Mouse (Mus musculus): Measurements from ENCODE around the gene Syngr2. TPM values are rescaled to one million over a fixed set of nuclear protein-coding genes. Genes with fewer than 3 reads are reported as not detected.

The Syngr2 gene
- 13.7 and 52.4 TPM in 2 replicates for polyA plus RNA-seq (2015; fragmentation: Nextera tagmentation; extraction: Ambion mirVana)

DNA sequence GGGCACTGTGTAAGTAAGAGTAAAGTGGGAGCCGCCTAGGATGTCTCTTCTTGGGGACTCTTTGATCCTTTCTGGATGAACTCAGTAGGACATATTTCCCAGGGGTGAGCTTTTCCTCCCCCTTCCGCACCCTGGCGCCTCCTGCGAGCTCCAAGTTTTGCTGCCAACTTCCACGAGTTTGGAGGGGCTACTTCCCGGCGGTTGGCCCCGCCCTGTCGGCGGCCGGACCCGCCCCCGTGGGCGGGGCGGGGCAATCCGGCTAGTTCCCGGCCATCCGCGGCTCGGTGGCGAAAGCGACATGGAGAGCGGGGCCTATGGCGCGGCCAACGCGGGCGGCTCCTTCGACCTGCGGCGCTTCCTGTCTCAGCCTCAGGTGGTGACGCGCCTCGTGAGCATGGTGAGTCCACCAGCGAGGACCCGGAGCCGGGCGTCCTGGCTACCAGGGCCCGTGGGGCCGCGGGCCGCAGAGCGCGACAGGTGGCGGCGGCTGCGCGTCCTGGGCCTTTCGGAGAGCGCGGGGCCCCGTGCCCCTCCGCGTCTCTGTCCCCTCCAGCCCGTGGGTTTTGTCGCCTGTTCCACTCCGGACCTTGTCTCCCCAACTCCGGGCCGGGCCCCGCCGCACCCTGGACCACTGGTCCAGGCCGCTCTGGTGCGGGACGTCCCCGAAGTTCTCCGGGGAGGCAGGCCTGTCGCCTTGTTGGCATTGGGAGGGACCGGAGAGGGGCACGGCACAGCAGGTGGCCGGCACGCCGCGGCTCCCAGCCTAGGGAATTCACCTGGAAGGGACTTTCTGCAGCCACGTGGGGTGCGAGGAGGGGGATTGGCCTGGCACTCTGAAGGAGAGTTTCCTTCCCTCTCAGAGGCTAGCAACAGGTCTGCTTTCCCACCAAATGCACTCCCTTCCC, at the start of gene Syngr2, which contains the start of gene Gm20708:
TSS of gene Syngr2 (plus strand) at position 262 of the 905 bp plus-strand sequence.
TSS of gene Gm20708 (plus strand) at position 262 of the 905 bp plus-strand sequence.
- peak; percentile 59; the same call in 1 of the 2 replicates for ATAC-seq (ENCODE audit: low FRiP score)
- under 1% methylated on average over 75 of the region's 75 CpGs for WGBS
- H3K4me1 ChIP-seq = peaks cover 19% of the 10 kb centered on the region
- peak within 1 kb of the TSS; percentile 97 for H3K4me2 ChIP-seq
- H3K27me3 ChIP-seq (replicated peaks) = peaks cover 20% of the 10 kb centered on the region
- H3K9me3 ChIP-seq (replicated peaks) = no peaks in the 10 kb centered on the region
- H3K9ac ChIP-seq (replicated peaks) = peak within 1 kb of the TSS; percentile 55
- peak within 1 kb of the TSS; percentile 58 for H3K4me3 ChIP-seq (replicated peaks)
- H3K27ac ChIP-seq (replicated peaks) = peak within 1 kb of the TSS; percentile 28; the same call in 1 of the 2 replicates
- H3K36me3 ChIP-seq = no peaks in the 10 kb centered on the region

DNA sequence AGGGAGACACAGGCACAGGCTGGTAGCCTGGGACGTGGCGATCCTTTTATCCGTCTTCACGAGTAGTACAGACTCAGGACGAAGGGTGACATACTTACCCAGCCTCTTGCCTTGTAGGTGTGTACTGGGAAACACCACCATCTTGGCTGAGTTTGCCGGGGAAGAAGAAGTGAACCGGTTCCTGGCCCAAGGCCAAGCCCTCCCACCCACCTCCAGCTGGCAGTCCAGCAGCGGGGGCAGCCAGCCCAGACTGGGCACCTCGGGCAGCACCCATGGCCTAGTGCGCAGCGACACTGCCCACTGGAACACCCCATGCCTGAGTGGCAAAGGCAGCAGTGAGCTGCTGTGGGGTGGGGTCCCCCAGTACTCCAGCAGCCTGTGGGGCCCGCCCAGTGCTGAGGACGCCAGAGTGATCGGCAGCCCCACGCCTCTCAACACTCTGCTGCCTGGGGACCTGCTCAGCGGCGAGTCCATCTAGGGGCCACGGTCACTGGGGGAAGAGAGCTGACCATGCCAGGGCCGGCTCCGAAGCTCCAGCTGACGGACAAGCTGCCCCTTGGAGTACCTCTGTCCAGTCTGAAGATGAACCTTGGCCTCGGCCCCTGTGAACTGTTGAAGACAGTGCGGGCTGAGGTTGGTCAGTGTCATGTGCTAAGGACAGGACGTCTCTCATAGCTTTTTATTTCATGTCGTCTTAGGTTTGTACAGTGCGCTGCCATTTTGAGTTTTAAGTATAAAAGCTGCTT, 48.9 kb upstream of the Syngr2 start:
- H3K9ac ChIP-seq (replicated peaks) = no peak overlapping the region
- no peak overlapping the region for H3K27ac ChIP-seq (replicated peaks)
- no peaks in the 10 kb centered on the region for H3K27me3 ChIP-seq (replicated peaks)
- no peak overlapping the region for H3K4me3 ChIP-seq (replicated peaks)
- no peak overlapping the region for H3K4me2 ChIP-seq
- H3K36me3 ChIP-seq = peaks cover 91% of the 10 kb centered on the region
- no peak for ATAC-seq (ENCODE audit: low FRiP score)
- WGBS = 91% methylated on average over 26 of the region's 26 CpGs
- no peaks in the 10 kb centered on the region for H3K4me1 ChIP-seq
- H3K9me3 ChIP-seq (replicated peaks) = no peaks in the 10 kb centered on the region

DNA sequence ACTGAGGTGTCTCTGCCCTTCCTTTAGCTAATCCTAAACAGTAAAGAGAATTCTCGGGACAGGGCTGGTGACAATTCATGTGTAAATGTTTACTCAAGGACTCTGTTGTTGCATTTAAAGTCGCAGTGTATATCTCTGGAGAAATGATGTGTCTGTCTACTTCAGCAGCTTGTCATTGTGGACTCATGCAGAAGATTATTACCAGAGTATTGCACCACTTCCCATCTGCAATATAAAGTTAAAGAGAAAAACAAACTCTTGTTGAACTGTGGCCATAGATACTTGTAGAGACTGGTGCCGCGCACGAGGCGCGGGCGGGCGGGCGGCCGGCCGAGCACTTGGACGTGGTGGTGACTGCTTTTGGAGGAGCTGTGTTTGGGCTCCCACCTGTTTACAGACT, 47.7 kb upstream of the Syngr2 start:
- Histone ChIP-seq H3K4me1 (no peaks in the 10 kb centered on the region), H3K9me3 (replicated peaks) (no peaks in the 10 kb centered on the region), H3K9ac (replicated peaks) (no peak overlapping the region), H3K27ac (replicated peaks) (no peak overlapping the region), H3K36me3 (peaks cover 78% of the 10 kb centered on the region), H3K27me3 (replicated peaks) (no peaks in the 10 kb centered on the region), H3K4me2 (no peak overlapping the region), H3K4me3 (replicated peaks) (no peak overlapping the region)
- no peak for ATAC-seq (ENCODE audit: low FRiP score)
- WGBS = 93% methylated on average over 13 of the region's 13 CpGs

DNA sequence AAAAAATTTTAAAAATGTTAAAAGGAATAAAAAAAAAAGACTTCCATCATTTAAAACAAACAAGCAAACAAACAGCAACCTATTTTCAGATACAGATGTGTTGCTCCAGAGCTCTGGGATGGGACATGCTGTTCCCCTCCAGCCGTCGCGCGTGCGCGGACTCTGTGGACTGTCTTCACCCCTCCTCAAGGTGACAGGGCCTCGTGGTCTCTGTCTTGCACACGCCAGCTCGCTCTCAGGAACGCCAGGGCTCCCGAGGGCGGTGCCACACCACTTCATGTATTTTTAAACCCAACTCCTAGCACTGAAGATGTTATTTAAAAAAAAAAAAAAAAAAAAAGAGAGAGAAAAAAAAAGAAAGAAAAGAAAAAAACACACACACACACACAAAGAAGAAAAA, 47.2 kb upstream of the Syngr2 start:
- no peaks in the 10 kb centered on the region for H3K27me3 ChIP-seq (replicated peaks)
- H3K4me3 ChIP-seq (replicated peaks) = no peak overlapping the region
- no peaks in the 10 kb centered on the region for H3K9me3 ChIP-seq (replicated peaks)
- no peak for ATAC-seq (ENCODE audit: low FRiP score)
- H3K4me2 ChIP-seq = no peak overlapping the region
- no peak overlapping the region for H3K9ac ChIP-seq (replicated peaks)
- no peaks in the 10 kb centered on the region for H3K4me1 ChIP-seq
- H3K27ac ChIP-seq (replicated peaks) = no peak overlapping the region
- H3K36me3 ChIP-seq = peaks cover 74% of the 10 kb centered on the region
- 92% methylated on average over 12 of the region's 12 CpGs for WGBS

DNA sequence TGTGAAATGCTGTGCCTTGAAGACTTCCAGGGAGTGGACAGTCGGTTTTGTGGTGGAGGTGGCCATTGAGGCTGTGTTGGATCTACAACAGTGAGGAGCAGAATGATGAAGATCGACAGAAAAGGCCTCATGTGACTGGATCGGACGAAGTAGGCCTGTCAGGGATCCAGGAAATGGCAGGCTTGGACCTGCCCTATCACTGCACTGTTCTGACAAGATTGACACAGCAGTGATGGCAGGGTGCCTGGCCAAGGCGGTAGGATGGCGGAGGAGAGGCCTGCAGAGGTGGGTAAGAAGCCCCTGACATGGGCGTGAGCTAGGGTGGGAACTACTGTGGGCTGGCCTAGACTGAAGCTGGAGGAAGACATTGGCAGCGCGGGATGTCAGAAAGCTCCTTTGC, 45.1 kb upstream of the Syngr2 start:
- no peak overlapping the region for H3K4me3 ChIP-seq (replicated peaks)
- no peaks in the 10 kb centered on the region for H3K27me3 ChIP-seq (replicated peaks)
- no peak overlapping the region for H3K9ac ChIP-seq (replicated peaks)
- no peak overlapping the region for H3K4me2 ChIP-seq
- peaks cover 53% of the 10 kb centered on the region for H3K36me3 ChIP-seq
- no peak for ATAC-seq (ENCODE audit: low FRiP score)
- H3K4me1 ChIP-seq = peaks cover 4% of the 10 kb centered on the region; the same call in 1 of the 2 replicates
- WGBS = 92% methylated on average over 9 of the region's 9 CpGs
- no peaks in the 10 kb centered on the region for H3K9me3 ChIP-seq (replicated peaks)
- H3K27ac ChIP-seq (replicated peaks) = no peak overlapping the region

DNA sequence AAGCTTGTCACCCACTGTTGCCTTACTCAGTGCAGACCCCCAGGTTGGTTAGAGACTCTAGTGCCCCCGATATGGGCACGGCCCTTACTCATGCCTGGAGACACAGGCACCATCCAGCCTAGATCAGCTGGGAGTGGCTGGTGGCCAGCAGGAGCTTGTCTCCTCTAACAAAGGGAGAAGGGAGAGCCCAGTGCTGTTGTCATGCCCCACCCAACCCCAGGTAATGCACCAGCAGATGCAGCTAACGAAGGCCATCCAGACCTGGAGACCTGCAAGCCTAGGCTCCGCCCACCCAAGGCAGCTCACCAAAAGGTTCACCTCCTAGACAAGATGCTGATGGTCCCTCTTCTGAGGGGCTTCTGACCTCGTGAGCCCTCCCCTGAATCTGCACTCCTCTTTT, 44.1 kb upstream of the Syngr2 start:
- Histone ChIP-seq H3K36me3 (peaks cover 43% of the 10 kb centered on the region), H3K9me3 (replicated peaks) (no peaks in the 10 kb centered on the region)

DNA sequence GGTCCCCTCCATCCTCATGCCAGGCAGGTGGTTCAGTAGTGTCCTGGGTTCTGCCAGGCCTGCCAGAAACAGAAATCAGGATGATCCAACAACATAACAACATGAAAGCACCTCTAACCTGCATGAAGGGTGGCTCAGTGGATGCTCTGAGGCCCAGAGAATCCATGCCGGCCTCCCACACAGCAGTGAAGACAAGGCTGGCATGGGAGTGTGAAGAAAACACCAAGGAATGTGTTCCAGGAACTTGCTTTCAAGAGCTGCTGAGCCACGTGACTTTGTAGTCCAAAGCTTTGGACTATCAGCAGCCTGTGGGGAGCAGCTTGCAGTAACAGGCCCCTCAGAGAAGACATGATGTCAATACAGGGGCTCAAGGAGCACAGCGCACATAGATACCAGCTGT, 43.2 kb upstream of the Syngr2 start:
- Histone ChIP-seq H3K4me3 (replicated peaks) (no peak overlapping the region), H3K27ac (replicated peaks) (no peak overlapping the region; the same call in 1 of the 2 replicates), H3K27me3 (replicated peaks) (no peaks in the 10 kb centered on the region), H3K9me3 (replicated peaks) (no peaks in the 10 kb centered on the region), H3K36me3 (peaks cover 33% of the 10 kb centered on the region), H3K9ac (replicated peaks) (no peak overlapping the region), H3K4me1 (peaks cover 14% of the 10 kb centered on the region; the same call in 1 of the 2 replicates), H3K4me2 (no peak overlapping the region)
- WGBS = 91% methylated on average over 3 of the region's 3 CpGs
- ATAC-seq (ENCODE audit: low FRiP score) = no peak

More for the DNA sequence above, 44.1 kb upstream of the Syngr2 start:
- H3K4me3 ChIP-seq (replicated peaks) = no peak overlapping the region
- H3K9ac ChIP-seq (replicated peaks) = no peak overlapping the region
- no peak for ATAC-seq (ENCODE audit: low FRiP score)
- peaks cover 14% of the 10 kb centered on the region; the same call in 1 of the 2 replicates for H3K4me1 ChIP-seq
- H3K27me3 ChIP-seq (replicated peaks) = no peaks in the 10 kb centered on the region
- 81% methylated on average over 5 of the region's 5 CpGs for WGBS
- H3K27ac ChIP-seq (replicated peaks) = no peak overlapping the region
- H3K4me2 ChIP-seq = no peak overlapping the region

DNA sequence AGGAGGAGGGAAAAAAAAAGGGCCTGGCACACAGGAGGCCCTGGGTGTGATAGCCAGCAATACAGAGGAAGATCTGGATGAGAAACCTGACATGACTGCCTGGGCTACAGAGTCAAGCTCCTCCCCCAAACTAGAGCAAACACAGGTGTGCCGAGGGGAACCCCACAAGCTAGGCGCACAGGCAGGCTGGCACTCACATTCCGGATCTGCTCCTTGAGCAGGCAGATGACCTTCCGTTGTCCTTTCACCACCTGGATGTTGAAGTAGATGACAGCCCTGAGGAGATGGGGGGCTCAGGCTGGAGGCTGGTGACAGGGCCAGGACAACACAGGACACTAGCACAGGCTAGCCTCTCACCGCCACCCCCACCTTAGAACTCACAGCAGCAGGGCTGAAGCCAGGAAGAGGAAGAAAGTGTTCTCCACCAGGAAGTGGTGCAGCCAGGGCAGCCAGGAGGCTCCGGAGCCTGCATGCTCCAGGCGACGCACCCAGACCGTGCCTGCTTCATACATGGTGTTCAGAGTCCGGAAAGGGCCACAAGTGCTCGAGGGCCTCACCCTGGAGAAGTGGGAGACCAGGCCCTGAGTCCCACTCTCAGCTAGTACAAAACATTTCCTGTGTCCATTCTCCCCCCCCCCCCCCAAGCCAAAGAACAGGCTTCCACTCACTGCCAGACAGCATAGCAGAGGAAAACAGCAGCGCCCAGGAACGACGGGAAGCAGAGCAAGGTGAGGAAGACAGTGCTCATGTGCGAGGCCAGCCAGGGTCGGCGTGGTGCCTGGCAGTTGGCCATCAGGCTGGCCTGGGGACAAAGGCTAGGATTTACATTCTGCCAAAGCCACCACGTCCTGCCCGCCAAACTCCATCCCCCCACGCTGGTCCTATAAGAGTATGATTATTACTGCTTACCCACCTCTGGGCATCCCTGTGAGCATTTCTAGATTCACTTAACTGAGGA, 40.5 kb upstream of the Syngr2 start:
- peaks cover 14% of the 10 kb centered on the region; the same call in 1 of the 2 replicates for H3K4me1 ChIP-seq
- H3K9ac ChIP-seq (replicated peaks) = no peak overlapping the region
- H3K4me2 ChIP-seq = no peak overlapping the region
- peaks cover 15% of the 10 kb centered on the region for H3K36me3 ChIP-seq
- 71% methylated on average over 20 of the region's 20 CpGs for WGBS
- H3K27ac ChIP-seq (replicated peaks) = peak overlapping the region; percentile 20
- H3K9me3 ChIP-seq (replicated peaks) = no peaks in the 10 kb centered on the region
- no peaks in the 10 kb centered on the region for H3K27me3 ChIP-seq (replicated peaks)
- no peak overlapping the region for H3K4me3 ChIP-seq (replicated peaks)
- ATAC-seq (ENCODE audit: low FRiP score) = no peak

DNA sequence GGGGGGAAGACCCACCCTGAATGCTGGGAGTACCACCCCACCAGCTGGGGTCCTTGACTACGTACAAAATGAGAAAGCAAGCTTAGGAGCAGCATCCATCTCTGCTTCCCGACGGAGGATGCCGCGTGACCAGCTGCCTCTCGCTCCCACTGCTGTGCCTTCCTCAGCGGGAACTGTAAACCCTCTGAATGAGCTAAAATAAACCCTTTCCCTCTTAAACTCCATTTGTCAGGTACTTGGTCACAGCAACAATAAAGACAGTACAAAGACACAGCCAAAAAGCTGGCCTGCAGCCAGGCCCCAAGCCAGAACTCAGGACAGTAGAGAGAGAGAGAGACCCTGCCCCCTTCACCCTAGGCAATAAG, 39.8 kb upstream of the Syngr2 start:
- Histone ChIP-seq H3K9ac (replicated peaks) (no peak overlapping the region), H3K27me3 (replicated peaks) (no peaks in the 10 kb centered on the region), H3K27ac (replicated peaks) (peak overlapping the region; percentile 20), H3K36me3 (peaks cover 8% of the 10 kb centered on the region), H3K4me2 (no peak overlapping the region), H3K4me3 (replicated peaks) (no peak overlapping the region), H3K9me3 (replicated peaks) (no peaks in the 10 kb centered on the region), H3K4me1 (peaks cover 14% of the 10 kb centered on the region; the same call in 1 of the 2 replicates)
- WGBS = 37% methylated on average over 7 of the region's 7 CpGs
- ATAC-seq (ENCODE audit: low FRiP score) = peak; percentile 15; the same call in 1 of the 2 replicates

DNA sequence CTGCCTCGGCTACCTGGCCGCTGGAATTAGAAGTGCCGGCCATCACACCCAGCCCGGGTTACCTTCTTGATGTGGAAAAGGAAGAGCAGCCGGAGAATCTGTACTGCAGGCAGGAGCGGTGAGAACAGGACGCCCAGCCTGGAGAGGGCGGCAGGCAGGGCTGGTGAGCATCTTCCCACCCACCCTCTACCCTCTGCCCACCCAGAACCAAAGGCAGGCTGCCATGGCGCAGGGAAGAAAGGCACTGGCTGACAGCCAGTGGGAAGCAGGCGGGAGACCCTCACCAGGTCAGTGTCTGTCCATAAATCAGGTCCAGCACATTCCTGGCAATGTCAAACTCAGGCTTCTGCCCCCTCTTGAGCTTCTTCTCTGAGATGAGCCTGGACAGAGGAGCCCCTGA, 39.1 kb upstream of the Syngr2 start:
- Histone ChIP-seq H3K4me2 (no peak overlapping the region), H3K4me1 (peaks cover 14% of the 10 kb centered on the region; the same call in 1 of the 2 replicates), H3K4me3 (replicated peaks) (no peak overlapping the region), H3K27ac (replicated peaks) (0 out of 2 replicates have a peak overlapping the region, but pooled peaks have one; percentile 15), H3K9ac (replicated peaks) (no peak overlapping the region), H3K36me3 (peaks cover 1% of the 10 kb centered on the region; the same call in 1 of the 2 replicates), H3K27me3 (replicated peaks) (no peaks in the 10 kb centered on the region), H3K9me3 (replicated peaks) (no peaks in the 10 kb centered on the region)
- peak; percentile 43; the same call in 1 of the 2 replicates for ATAC-seq (ENCODE audit: low FRiP score)
- WGBS = 66% methylated on average over 10 of the region's 10 CpGs

DNA sequence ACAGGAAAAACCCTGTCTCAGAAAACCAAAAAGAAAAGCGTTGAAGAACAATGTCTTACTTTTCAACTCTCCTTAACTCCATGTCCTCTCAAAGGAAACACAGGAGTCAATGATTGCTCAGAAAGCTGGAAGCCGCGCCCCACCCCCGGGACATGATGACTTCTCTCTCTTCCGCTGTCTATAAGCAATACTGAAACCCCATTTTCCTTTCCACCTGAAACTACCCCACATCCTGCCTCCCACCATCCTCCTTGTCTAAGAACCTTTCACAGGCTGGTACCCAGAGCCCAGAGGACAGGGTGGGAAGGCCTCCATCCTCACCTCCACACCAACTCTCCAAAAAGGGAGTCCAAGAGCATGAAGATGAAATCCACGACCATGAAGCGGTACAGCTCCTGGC, 37.1 kb upstream of the Syngr2 start:
- Histone ChIP-seq H3K9ac (replicated peaks) (no peak overlapping the region), H3K36me3 (no peaks in the 10 kb centered on the region), H3K4me3 (replicated peaks) (no peak overlapping the region), H3K4me1 (peaks cover 14% of the 10 kb centered on the region; the same call in 1 of the 2 replicates), H3K9me3 (replicated peaks) (no peaks in the 10 kb centered on the region), H3K4me2 (no peak overlapping the region), H3K27ac (replicated peaks) (no peak overlapping the region), H3K27me3 (replicated peaks) (no peaks in the 10 kb centered on the region)
- WGBS = 95% methylated on average over 7 of the region's 7 CpGs
- ATAC-seq (ENCODE audit: low FRiP score) = no peak
